ENCODE assay signal across 8 mouse cellular contexts in genomic region chr1:134098726-134099515, GRCm38 (mm10). TPM values are rescaled to one million over a fixed set of nuclear protein-coding genes. Genes with fewer than 3 reads are reported as not detected.
DNase-seq lines count a peak whose midpoint lies in the region; ATAC-seq and TF ChIP-seq lines count a peak whose summit lies in the region.

No protein-coding gene starts in this region.

- peak overlapping the region; percentile 52 for H3K4me2 ChIP-seq in forebrain, embryonic 14.5 days (ENCODE audit: low read length)
- peak overlapping the region; percentile 75 for H3K4me2 ChIP-seq in lung, embryonic 14.5 days

- H3K27me3 ChIP-seq in MEL (ENCODE audit: control insufficient read depth in 1 of 2, insufficient read depth in 2 of 2, low read length in 2 of 2) = peaks cover under 1 to 8% of the 10 kb centered on the region in 2 experiments; a peak in 3 of 4 replicates
- no peaks in the 10 kb centered on the region for H3K27me3 ChIP-seq in forebrain, embryonic 14.5 days (replicated peaks; ENCODE audit: control insufficient read depth, insufficient read depth, low read length)
- H3K27me3 ChIP-seq in lung, embryonic 14.5 days (ENCODE audit: insufficient read depth, low read length) = no peaks in the 10 kb centered on the region

- H3K36me3 ChIP-seq in MEL (ENCODE audit: control insufficient read depth in 1 of 2, insufficient read depth in 2 of 2, low read length in 2 of 2) = peaks cover 0 to 30% of the 10 kb centered on the region in 2 experiments; a peak in 2 of 4 replicates
- H3K36me3 ChIP-seq in forebrain, embryonic 14.5 days (ENCODE audit: control insufficient read depth, insufficient read depth, low read length) = no peaks in the 10 kb centered on the region
- H3K36me3 ChIP-seq in lung, embryonic 14.5 days (ENCODE audit: insufficient read depth) = no peaks in the 10 kb centered on the region

- peak overlapping the region; percentile 87 for H3K9ac ChIP-seq in MEL (ENCODE audit: control insufficient read depth, low read depth, low read length, poor library complexity, severe bottlenecking)
- H3K9ac ChIP-seq in forebrain, embryonic 14.5 days (ENCODE audit: low read length) = peak overlapping the region; percentile 32; the same call in 1 of the 2 replicates
- H3K9ac ChIP-seq in lung, embryonic 14.5 days = peak overlapping the region; percentile 52

- no peaks in the 10 kb centered on the region for H3K9me3 ChIP-seq in MEL (replicated peaks; ENCODE audit: insufficient read depth, low read length)
- H3K9me3 ChIP-seq in forebrain, embryonic 14.5 days (replicated peaks; ENCODE audit: control insufficient read depth, low read length) = no peaks in the 10 kb centered on the region
- no peaks in the 10 kb centered on the region for H3K9me3 ChIP-seq in lung, embryonic 14.5 days (ENCODE audit: low read depth, low read length)

- peak overlapping the region; percentile 90 to 100 for H3K4me3 ChIP-seq in MEL (ENCODE audit: control insufficient read depth in 1 of 2, insufficient read depth in 1 of 2, low read depth in 2 of 2, low read length in 2 of 2)
- peak overlapping the region; percentile 26 for H3K4me3 ChIP-seq in forebrain, embryonic 14.5 days (ENCODE audit: low read depth, low read length)
- peak overlapping the region; percentile 40 for H3K4me3 ChIP-seq in lung, embryonic 14.5 days (ENCODE audit: low read depth, low read length)

- peak in 1 of 2 experiments; percentile 51; a peak in 1 of 4 replicates for TF ChIP-seq POLR2A in MEL (IDR thresholded peaks at IDR 0.05; ENCODE audit: control insufficient read depth in 1 of 2, insufficient read depth in 1 of 2, low read depth in 1 of 2, low read length in 2 of 2, poor library complexity in 1 of 2)

- intact Hi-C loops in heart, postnatal 36 days (cut with DNase I) = loop anchor here (1.0 kb wide), 1 partner anchor 20 kb away; the partner anchor contains the start of gene Btg2

- H3K79me2 ChIP-seq in MEL (ENCODE audit: control insufficient read depth, insufficient read depth, low read length, poor library complexity) = no peaks in the 10 kb centered on the region; the same call in 1 of the 2 replicates

- peaks cover 7 to 51% of the 10 kb centered on the region in 2 experiments for H3K4me1 ChIP-seq in MEL (ENCODE audit: control insufficient read depth in 1 of 2, insufficient read depth in 2 of 2, low read length in 2 of 2)
- peaks cover 47% of the 10 kb centered on the region for H3K4me1 ChIP-seq in forebrain, embryonic 14.5 days (ENCODE audit: control insufficient read depth, insufficient read depth, low read length)
- peaks cover 48% of the 10 kb centered on the region for H3K4me1 ChIP-seq in lung, embryonic 14.5 days (ENCODE audit: insufficient read depth)

- ATAC-seq in forebrain, embryonic 14.5 days = peak; percentile 36
- peak; percentile 91 for ATAC-seq in lung, embryonic 14.5 days (ENCODE audit: insufficient read depth)
- ATAC-seq in neutrophil, adult 5-6 weeks (ENCODE audit: extremely low read depth, insufficient number of reproducible peaks, low FRiP score, poor library complexity, severe bottlenecking) = peak; percentile 86

- peak; percentile 92 for DNase-seq in MEL (ENCODE audit: low read depth, low spot score)
- peak; percentile 87 for DNase-seq in c-Kit-positive CD71-positive TER-119-negative erythroid progenitor cells, embryonic 14.5 days (ENCODE audit: low read depth)
- DNase-seq in forebrain, embryonic 14.5 days (ENCODE audit: low spot score) = peak; percentile 89
- DNase-seq in heart, postnatal 36 days = peak; percentile 87 to 89
- peak; percentile 73 to 91 for DNase-seq in layer of hippocampus, adult 18-20 months (ENCODE audit: low spot score in 2 of 2)
- peak; percentile 96 for DNase-seq in lung, embryonic 14.5 days
- DNase-seq in thymus, postnatal 25 days = peak; percentile 51

- TF ChIP-seq EP300 in MEL (IDR thresholded peaks at IDR 0.05; ENCODE audit: low read depth in 1 of 2, low read length in 2 of 2) = no peak

- 12% methylated on average over 17 of the region's 17 CpGs for WGBS in forebrain, embryonic 14.5 days
- WGBS in lung, embryonic 14.5 days = under 1% methylated on average over 17 of the region's 17 CpGs

- no peak for TF ChIP-seq RAD21 in MEL (IDR thresholded peaks at IDR 0.05; ENCODE audit: low read depth, low read length)

- TF ChIP-seq CTCF in MEL (IDR thresholded peaks at IDR 0.05 in 2 of 3, conservative IDR thresholded peaks at IDR 0.05 in 1 of 3; ENCODE audit: control insufficient read depth in 1 of 3, insufficient read depth in 1 of 3, low read depth in 2 of 3, low read length in 3 of 3, poor library complexity in 1 of 3, severe bottlenecking in 1 of 3) = no peak
- no peak for TF ChIP-seq CTCF in lung, embryonic 14.5 days (IDR thresholded peaks at IDR 0.05; ENCODE audit: low read depth)

- H3K27ac ChIP-seq in MEL (ENCODE audit: control insufficient read depth, low read depth, low read length) = peak overlapping the region; percentile 48
- peak overlapping the region; percentile 63 for H3K27ac ChIP-seq in forebrain, embryonic 14.5 days (ENCODE audit: low read depth, low read length)
- peak overlapping the region; percentile 98 for H3K27ac ChIP-seq in lung, embryonic 14.5 days (ENCODE audit: low read depth)

TF ChIP-seq in MEL, 35 proteins besides CTCF, POLR2A, EP300 and RAD21 (continues in another document):
- TF ChIP-seq E2F4 (IDR thresholded peaks at IDR 0.05; ENCODE audit: borderline replicate concordance, low read depth, low read length) = no peak
- no peak for TF ChIP-seq UBTF (IDR thresholded peaks at IDR 0.05; ENCODE audit: borderline replicate concordance, insufficient read depth, low read depth, low read length)
- TF ChIP-seq ZKSCAN1 (IDR thresholded peaks at IDR 0.05; ENCODE audit: low read depth, low read length) = no peak
- TF ChIP-seq ZC3H11A (IDR thresholded peaks at IDR 0.05; ENCODE audit: low read depth, low read length) = no peak
- TF ChIP-seq TCF12 (IDR thresholded peaks at IDR 0.05; ENCODE audit: low read depth, low read length) = peak; percentile 51
- peak; percentile 14; the same call in 1 of the 2 replicates for TF ChIP-seq ELF1 (IDR thresholded peaks at IDR 0.05; ENCODE audit: low read depth, low read length)
- TF ChIP-seq RCOR1 (IDR thresholded peaks at IDR 0.05; ENCODE audit: low read depth, low read length) = 0 out of 2 replicates have a peak, but pooled peaks have one; percentile 6
- no peak for TF ChIP-seq CHD2 (IDR thresholded peaks at IDR 0.05; ENCODE audit: low read length)
- 0 out of 2 replicates have a peak, but pooled peaks have one; percentile 13 for TF ChIP-seq USF1 (IDR thresholded peaks at IDR 0.05; ENCODE audit: low read depth, low read length)
- TF ChIP-seq ETS1 (IDR thresholded peaks at IDR 0.05; ENCODE audit: low read depth, low read length) = no peak; the same call in 1 of the 2 replicates
- no peak for TF ChIP-seq SMC3 (IDR thresholded peaks at IDR 0.05; ENCODE audit: low read depth, low read length)
- no peak for TF ChIP-seq MYB (IDR thresholded peaks at IDR 0.05; ENCODE audit: low read depth, low read length)
- no peak for TF ChIP-seq POLR2AphosphoS2 (IDR thresholded peaks at IDR 0.05; ENCODE audit: low read length)
- no peak for TF ChIP-seq MAFK (IDR thresholded peaks at IDR 0.05; ENCODE audit: borderline replicate concordance, low read depth, low read length)
- no peak for TF ChIP-seq BHLHE40 (IDR thresholded peaks at IDR 0.05; ENCODE audit: borderline replicate concordance, low read depth, low read length)
- TF ChIP-seq CHD1 (IDR thresholded peaks at IDR 0.05; ENCODE audit: low read depth, low read length) = no peak
- no peak for TF ChIP-seq MAZ (IDR thresholded peaks at IDR 0.05; ENCODE audit: low read depth, low read length)
- no peak for TF ChIP-seq POLR2AphosphoS5 (IDR thresholded peaks at IDR 0.05; ENCODE audit: borderline replicate concordance, low read depth, low read length)
- peak; percentile 25; the same call in 1 of the 2 replicates for TF ChIP-seq NRF1 (IDR thresholded peaks at IDR 0.05; ENCODE audit: insufficient read depth, low read depth, low read length, poor library complexity, severe bottlenecking)
- peak; percentile 45; the same call in 1 of the 2 replicates for TF ChIP-seq MXI1 (IDR thresholded peaks at IDR 0.05; ENCODE audit: low read depth, low read length)
- no peak for TF ChIP-seq MEF2A (IDR thresholded peaks at IDR 0.05; ENCODE audit: extremely low read depth, insufficient replicate concordance, low read depth, low read length, poor library complexity, severe bottlenecking)
- TF ChIP-seq SIN3A (IDR thresholded peaks at IDR 0.05; ENCODE audit: low read length) = peak; percentile 91
- TF ChIP-seq ZNF384 (IDR thresholded peaks at IDR 0.05; ENCODE audit: low read depth, low read length) = no peak
- TF ChIP-seq GABPA (IDR thresholded peaks at IDR 0.05; ENCODE audit: low read depth, low read length) = no peak
- peak; percentile 44 for TF ChIP-seq NELFE (IDR thresholded peaks at IDR 0.05; ENCODE audit: low read depth, low read length)
- TF ChIP-seq JUND (IDR thresholded peaks at IDR 0.05; ENCODE audit: low read depth, low read length) = no peak
- TF ChIP-seq TAL1 (IDR thresholded peaks at IDR 0.05; ENCODE audit: low read length) = no peak
- no peak for TF ChIP-seq MAX (IDR thresholded peaks at IDR 0.05; ENCODE audit: low read length)
- no peak for TF ChIP-seq MYC (IDR thresholded peaks at IDR 0.05; ENCODE audit: low read depth, low read length)

RNA-seq across cellular contexts. Expression of gene Chit1, which starts 12.1 kb away (rescaled TPM):
- not detected in 2 replicates for total RNA-seq in MEL (2012; rRNA removed)
- polyA plus RNA-seq in MEL (2012; ENCODE audit: insufficient read depth in 1 of 2, insufficient read length in 2 of 2, low read depth in 1 of 2, low replicate concordance in 2 of 2, missing spikeins in 1 of 2) = not detected
- 0.13 TPM in 1 of 2 replicates, not detected in the other for polyA plus RNA-seq in forebrain, embryonic 14.5 days (2014; fragmentation: Nextera tagmentation; extraction: Ambion mirVana)
- total RNA-seq in heart, postnatal 36 days (2021) = not detected
- total RNA-seq in layer of hippocampus, adult 18-20 months (2021) = under 1 TPM in 1 of 2 experiments, not detected in 1; 0.17 TPM
- not detected in 2 replicates for polyA plus RNA-seq in lung, embryonic 14.5 days (2014; fragmentation: Nextera tagmentation; extraction: Ambion mirVana)
- total RNA-seq in neutrophil, adult 5-6 weeks (2017) = 0.35 TPM in 1 of 2 replicates, not detected in the other

RNA-seq across cellular contexts. Expression of gene Btg2, which starts 20.0 kb away (rescaled TPM):
- 2.1 and 2.7 TPM in 2 replicates for total RNA-seq in MEL (2012; rRNA removed)
- 1 to 10 TPM in 1 of 2 experiments, not detected in 1; 3.6 TPM for polyA plus RNA-seq in MEL (2012; ENCODE audit: insufficient read depth in 1 of 2, insufficient read length in 2 of 2, low read depth in 1 of 2, low replicate concordance in 2 of 2, missing spikeins in 1 of 2)
- polyA plus RNA-seq in forebrain, embryonic 14.5 days (2014; fragmentation: Nextera tagmentation; extraction: Ambion mirVana) = 67.3 and 82.6 TPM in 2 replicates
- total RNA-seq in heart, postnatal 36 days (2021) = 10 to 100 TPM; 26.6 to 61.0 TPM
- 10 to 100 TPM; 16.6 to 24.9 TPM for total RNA-seq in layer of hippocampus, adult 18-20 months (2021)
- polyA plus RNA-seq in lung, embryonic 14.5 days (2014; fragmentation: Nextera tagmentation; extraction: Ambion mirVana) = 77.2 and 81.0 TPM in 2 replicates
- total RNA-seq in neutrophil, adult 5-6 weeks (2017) = 605 and 631 TPM in 2 replicates

Comparison
In these comparisons a context has a peak if more than half of its experiments do, and no peak if none do; other contexts are left out.
1. Peak in every context shown above with its lines: DNase-seq, ATAC-seq, H3K4me3 ChIP-seq and H3K27ac ChIP-seq.
2. H3K27ac ChIP-seq: peak in every context shown above with its lines; median percentile 98 in lung, embryonic 14.5 days; 63 in forebrain, embryonic 14.5 days; 48 in MEL.
3. H3K4me3 ChIP-seq: peak in every context shown above with its lines; median percentile 95 in MEL; 40 in lung, embryonic 14.5 days; 26 in forebrain, embryonic 14.5 days.
4. H3K9ac ChIP-seq: peak in every context shown above with its lines; median percentile 87 in MEL; 52 in lung, embryonic 14.5 days; 32 in forebrain, embryonic 14.5 days.
5. ATAC-seq: peak in every context shown above with its lines; median percentile 91 in lung, embryonic 14.5 days; 86 in neutrophil, adult 5-6 weeks; 36 in forebrain, embryonic 14.5 days.